Mouse (Mus musculus) CD8-positive naive resting alpha-beta T cell, adult 2 months (primary cell): ENCODE measurements around the gene Tssk3.
"Not testable (repeated sequence)": the region's sequence is repeated elsewhere in the genome, so short reads cannot be mapped to it uniquely, and the experiment has no call there.

Experiments used
- DNase-seq, 2 experiments: peaks; one replicate each; pipeline ENCODE4 v3.0.0; 2022; ENCODE audit warnings: low read depth in 2 of 2, low spot score in 2 of 2

Tssk3 gene

GRCm38 (mm10) chr4:129500607-129501566 lies 10.1 kb upstream of the Tssk3 start:
- peak; percentile 46 to 54 for DNase-seq

GRCm38 (mm10) chr4:129500017-129500416 lies 9.2 kb upstream of the Tssk3 start:
- DNase-seq: no peak

GRCm38 (mm10) chr4:129498941-129499340 lies 8.1 kb upstream of the Tssk3 start:
- DNase-seq: no peak

GRCm38 (mm10) chr4:129496631-129497030 lies 5.8 kb upstream of the Tssk3 start:
- no peak for DNase-seq

- DNase-seq: no peak
These were observed 5.1 kb upstream of the Tssk3 start for GRCm38 (mm10) chr4:129495672-129496562.

GRCm38 (mm10) chr4:129494681-129495080 lies 3.9 kb upstream of the Tssk3 start:
- no peak for DNase-seq

GRCm38 (mm10) chr4:129481090-129481489 lies 9.7 kb downstream of the Tssk3 start:
- DNase-seq: no peak

GRCm38 (mm10) chr4:129479863-129480262 lies 11.0 kb downstream of the Tssk3 start:
- DNase-seq: no peak

- DNase-seq: no peak
These were observed 14.8 kb downstream of the Tssk3 start for GRCm38 (mm10) chr4:129476047-129476446.

GRCm38 (mm10) chr4:129464286-129464815 lies 26.5 kb downstream of the Tssk3 start:
- DNase-seq: no peak

GRCm38 (mm10) chr4:129463097-129464059 lies 27.4 kb downstream of the Tssk3 start:
- no peak for DNase-seq

- no peak for DNase-seq
These were observed 28.7 kb downstream of the Tssk3 start for GRCm38 (mm10) chr4:129462118-129462517.

GRCm38 (mm10) chr4:129461183-129461960 lies 29.4 kb downstream of the Tssk3 start, which contains the start of gene Bsdc1:
TSS of gene Bsdc1 (plus strand) at chr4:129461581.
- peak; percentile 99 to 100 for DNase-seq

- no peak for DNase-seq
These were observed 30.0 kb downstream of the Tssk3 start for GRCm38 (mm10) chr4:129460827-129461182.

- no peak for DNase-seq
These were observed 31.1 kb downstream of the Tssk3 start for GRCm38 (mm10) chr4:129459726-129460125.

GRCm38 (mm10) chr4:129457311-129457710 lies 33.5 kb downstream of the Tssk3 start:
- DNase-seq: not testable (repeated sequence)

- no peak for DNase-seq
These were observed 34.7 kb downstream of the Tssk3 start for GRCm38 (mm10) chr4:129456126-129456525.

- DNase-seq: peak; percentile 51 to 69
These were observed 35.6 kb downstream of the Tssk3 start for GRCm38 (mm10) chr4:129455265-129455664.

GRCm38 (mm10) chr4:129451471-129452169 lies 39.2 kb downstream of the Tssk3 start:
- no peak for DNase-seq
